Mouse (Mus musculus) CH12.LX (cell line): Measurements from ENCODE around the gene Cers6. TPM values are rescaled to one million over a fixed set of nuclear protein-coding genes. Genes with fewer than 3 reads are reported as not detected.

Experiments
- DNase-seq: peaks from one replicate; pipeline ENCODE4 v3.0.0-alpha.2; 2013; ENCODE audit errors: extremely low read depth
- H3K27ac ChIP-seq: 2 replicates; pipeline ENCODE4 v1.5.1; 2012; ENCODE audit warnings: low read depth, mild to moderate bottlenecking, control low read depth, moderate library complexity; ENCODE audit not compliant: insufficient read depth
- H3K27me3 ChIP-seq: replicated peaks from 2 replicates; pipeline ENCODE3; 2012; ENCODE audit warnings: inconsistent platforms
- H3K36me3 ChIP-seq, 2 experiments: replicated peaks in 1 of 2; 2 replicates each; pipeline versions ENCODE3 to v1.6.1; 2012; ENCODE audit warnings: inconsistent platforms in 1 of 2, low read length in 1 of 2, mild to moderate bottlenecking in 1 of 2, mixed read lengths in 1 of 2, moderate library complexity in 1 of 2; ENCODE audit not compliant: control insufficient read depth in 1 of 2, insufficient read depth in 1 of 2
- H3K4me1 ChIP-seq, 2 experiments: 2 replicates each; pipeline ENCODE4 v1.6.1; 2012; ENCODE audit warnings: inconsistent platforms in 1 of 2, moderate library complexity in 1 of 2; ENCODE audit not compliant: insufficient read depth in 2 of 2, control insufficient read depth in 1 of 2
- H3K4me2 ChIP-seq: 2 replicates; pipeline ENCODE4 v1.6.1; 2012; ENCODE audit warnings: low read depth, mild to moderate bottlenecking, control low read depth; ENCODE audit not compliant: poor library complexity, insufficient read depth, severe bottlenecking
- H3K4me3 ChIP-seq, 3 experiments: fragments of 150-350 bp in 1 of 3; sonication (generic) in 1 of 3; replicated peaks in 1 of 3; 2 replicates each; pipeline versions ENCODE3 to v1.5.1; 2011 to 2012; ENCODE audit warnings: low read depth in 2 of 3, low read length in 2 of 3, mild to moderate bottlenecking in 2 of 3, moderate library complexity in 2 of 3, control low read depth in 1 of 3, improper control_type of control experiment in 1 of 3, inconsistent platforms in 1 of 3, mixed read lengths in 1 of 3; ENCODE audit not compliant: poor library complexity in 1 of 3
- H3K79me2 ChIP-seq: replicated peaks from 2 replicates; pipeline ENCODE4 v1.6.1; 2012; ENCODE audit warnings: mild to moderate bottlenecking, moderate library complexity; ENCODE audit not compliant: control insufficient read depth, poor library complexity, insufficient read depth, severe bottlenecking; ENCODE audit errors: extremely low read depth
- H3K9ac ChIP-seq: 2 replicates; pipeline ENCODE4 v1.6.1; 2012; ENCODE audit warnings: low read depth, mild to moderate bottlenecking, control low read depth, moderate library complexity; ENCODE audit not compliant: insufficient read depth
- H3K9me3 ChIP-seq: replicated peaks from 2 replicates; pipeline ENCODE3; 2012; ENCODE audit warnings: low read length, inconsistent platforms, mixed read lengths
- CTCF ChIP-seq, 2 experiments: IDR thresholded peaks in 1 of 2; conservative IDR thresholded peaks in 1 of 2; 2 replicates each; pipeline ENCODE4 v1.5.1; 2011 to 2012; ENCODE audit warnings: low read depth in 2 of 2, low read length in 2 of 2, improper control_type of control experiment in 1 of 2, inconsistent platforms in 1 of 2, mild to moderate bottlenecking in 1 of 2, moderate library complexity in 1 of 2
- ELF1 ChIP-seq: IDR thresholded peaks from 2 replicates; pipeline ENCODE4 v1.6.1; 2014; ENCODE audit warnings: low read depth, mild to moderate bottlenecking, inconsistent platforms, low read length, improper control_type of control experiment
- GABPA ChIP-seq: IDR thresholded peaks from 2 replicates; pipeline ENCODE4 v1.6.1; 2012; ENCODE audit warnings: low read depth, low read length, improper control_type of control experiment, inconsistent platforms; ENCODE audit not compliant: insufficient replicate concordance
- HCFC1 ChIP-seq: IDR thresholded peaks from 2 replicates; pipeline ENCODE4 v1.6.1; 2012; ENCODE audit warnings: low read depth, mild to moderate bottlenecking, inconsistent platforms, low read length, improper control_type of control experiment
- IRF4 ChIP-seq: IDR thresholded peaks from 2 replicates; pipeline ENCODE4 v1.6.1; 2014; ENCODE audit warnings: low read depth, mild to moderate bottlenecking, inconsistent platforms, low read length, improper control_type of control experiment
- KAT2A ChIP-seq: IDR thresholded peaks from 2 replicates; pipeline ENCODE4 v1.6.1; 2012; ENCODE audit warnings: low read length, improper control_type of control experiment, inconsistent platforms; ENCODE audit not compliant: insufficient replicate concordance
- MAX ChIP-seq: IDR thresholded peaks from 2 replicates; pipeline ENCODE4 v1.6.1; 2011; ENCODE audit warnings: low read length, improper control_type of control experiment
- MXI1 ChIP-seq: IDR thresholded peaks from 2 replicates; pipeline ENCODE4 v1.6.1; 2011; ENCODE audit warnings: mild to moderate bottlenecking, low read depth, low read length, improper control_type of control experiment
- UBTF ChIP-seq: IDR thresholded peaks from 2 replicates; pipeline ENCODE4 v1.6.1; 2012; ENCODE audit warnings: low read depth, mild to moderate bottlenecking, inconsistent platforms, low read length, improper control_type of control experiment, moderate library complexity
- dilution Hi-C: fragments of 300-500 bp; cut with MboI; formaldehyde crosslinking; loops from 2 replicates; pipeline ENCODE4 v1.14.3; 2020; ENCODE audit warnings: low sequenced_read_pairs; ENCODE audit not compliant: extremely low pct_unique_long_range_greater_than_20kb, extremely low pct_ligation_motif_present
- in situ Hi-C: fragments of 300-500 bp; cut with MboI; formaldehyde crosslinking; loops from 3 replicates; pipeline ENCODE4 v1.14.3; 2019; ENCODE audit warnings: low sequenced_read_pairs, low pct_ligation_motif_present, low pct_unique_long_range_greater_than_20kb, mixed read lengths
- polyA plus RNA-seq: library from polyadenylated mRNA; unstranded; fragments of >175 nt; gene quantifications from 2 replicates; pipeline ENCODE4 v1.2.1, GENCODE M21; 2012; ENCODE audit warnings: low read depth; ENCODE audit not compliant: insufficient read length
- total RNA-seq, 2 experiments: library from RNA; depleted of rRNA; stranded (reverse); fragments of 300-350 nt in 1 of 2; fragments of >200 nt in 1 of 2; gene quantifications; 2 replicates each; pipeline ENCODE4 v1.2.3; 2012 to 2014

Cers6 gene
- total and polyA plus RNA-seq, 3 experiments = not detected

GRCm38 (mm10) chr2:69134937-69135336 lies 273.7 kb downstream of the Cers6 start:
- Histone ChIP-seq H3K4me2 (no peak overlapping the region), H3K27ac (no peak overlapping the region), H3K4me1 (peaks cover 0 to 31% of the 10 kb centered on the region in 2 experiments; a peak in 2 of 4 replicates), H3K27me3 (no peaks in the 10 kb centered on the region), H3K9me3 (no peaks in the 10 kb centered on the region), H3K9ac (no peak overlapping the region), H3K4me3 (no peak overlapping the region), H3K79me2 (no peaks in the 10 kb centered on the region), H3K36me3 (no peaks in the 10 kb centered on the region)
- no peak for DNase-seq
- dilution Hi-C loops = no loop called here
- TF ChIP-seq HCFC1 (no peak), UBTF (no peak), KAT2A (no peak)
- in situ Hi-C loops = no loop called here

- Histone ChIP-seq H3K27ac (no peak within 1 kb of the TSS), H3K4me3 (peak within 1 kb of the TSS in 1 of 3 experiments; percentile 23)
- in situ Hi-C loops = no loop called here
Measured at GRCm38 (mm10) chr2:69135661-69136576, 274.7 kb downstream of the Cers6 start, which contains the start of gene Nostrin. Nostrin (plus strand) TSS chr2:69135800.

GRCm38 (mm10) chr2:69137406-69138084 lies 276.3 kb downstream of the Cers6 start:
- in situ Hi-C loops = no loop called here
- no peak overlapping the region for H3K9ac ChIP-seq
- no peak overlapping the region for H3K4me2 ChIP-seq
- no peaks in the 10 kb centered on the region for H3K9me3 ChIP-seq
- no peak overlapping the region for H3K27ac ChIP-seq
- no peak for TF ChIP-seq MAX
- no peak for TF ChIP-seq MXI1
- no peak for TF ChIP-seq CTCF (conservative IDR thresholded peaks at IDR 0.05 in 1 of 2, IDR thresholded peaks at IDR 0.05 in 1 of 2; ENCODE audit: low read depth in 2 of 2, low read length in 2 of 2)
- no peak overlapping the region for H3K4me3 ChIP-seq
- H3K79me2 ChIP-seq = no peaks in the 10 kb centered on the region
- no peak for DNase-seq
- H3K36me3 ChIP-seq = no peaks in the 10 kb centered on the region
- peaks cover 2 to 9% of the 10 kb centered on the region in 2 experiments; a peak in 1 of 4 replicates for H3K4me1 ChIP-seq
- dilution Hi-C loops = no loop called here
- no peaks in the 10 kb centered on the region for H3K27me3 ChIP-seq

More at GRCm38 (mm10) chr2:69135661-69136576, 274.7 kb downstream of the Cers6 start, which contains the start of gene Nostrin:
- Histone ChIP-seq H3K36me3 (no peaks in the 10 kb centered on the region), H3K27me3 (no peaks in the 10 kb centered on the region), H3K79me2 (no peaks in the 10 kb centered on the region), H3K4me1 (peaks cover 2 to 25% of the 10 kb centered on the region in 2 experiments; a peak in 2 of 4 replicates), H3K4me2 (peak within 1 kb of the TSS; percentile 32), H3K9me3 (no peaks in the 10 kb centered on the region), H3K9ac (0 out of 2 replicates have a peak within 1 kb of the TSS, but pooled peaks have one; percentile 18)
- DNase-seq = no peak
- dilution Hi-C loops = no loop called here
- TF ChIP-seq GABPA = no peak
- TF ChIP-seq ELF1 = 0 out of 2 replicates have a peak, but pooled peaks have one; percentile 47
- no peak for TF ChIP-seq IRF4
